Mouse (Mus musculus) intestine, embryonic 14.5 days (tissue): ENCODE measurements around the gene Tns1. TPM values are rescaled to one million over a fixed set of nuclear protein-coding genes. Genes with fewer than 3 reads are reported as not detected.
A peak's percentile ranks its signal among the peaks of the same experiment; 100 is the strongest.

Source experiments
- ATAC-seq: fragments of 200-750 bp; cut with Nextera tagmentation; replicated peaks from 2 replicates; pipeline ENCODE4 v1.8.0; 2017; ENCODE audit warnings: low read depth, moderate number of reproducible peaks, moderate TSS enrichment, moderate library complexity; ENCODE audit not compliant: low FRiP score, low TSS enrichment
- DNase-seq: peaks from one replicate; pipeline ENCODE4 v3.0.0-alpha.2; 2018; ENCODE audit warnings: low spot score
- H3K27ac ChIP-seq: fragments of 300-500 bp; sonication (generic); 2 replicates; pipeline ENCODE4 v1.5.1; 2014; ENCODE audit warnings: low read depth, mild to moderate bottlenecking, control low read depth
- H3K27me3 ChIP-seq: fragments of 300-500 bp; sonication (generic); replicated peaks from 2 replicates; pipeline ENCODE4 v1.6.1; 2014; ENCODE audit warnings: low read length, control low read depth; ENCODE audit not compliant: control insufficient read depth, insufficient read depth
- H3K36me3 ChIP-seq: fragments of 300-500 bp; sonication (generic); 2 replicates; pipeline ENCODE4 v1.6.1; 2014; ENCODE audit warnings: low read length, control low read depth; ENCODE audit not compliant: control insufficient read depth, insufficient read depth
- H3K4me1 ChIP-seq: fragments of 300-500 bp; sonication (generic); replicated peaks from 2 replicates; pipeline ENCODE4 v1.6.1; 2014; ENCODE audit warnings: low read length, control low read depth, mixed read lengths; ENCODE audit not compliant: control insufficient read depth, insufficient read depth
- H3K4me2 ChIP-seq: fragments of 300-500 bp; sonication (generic); 2 replicates; pipeline ENCODE4 v1.6.1; 2014; ENCODE audit warnings: low read length
- H3K4me3 ChIP-seq: fragments of 300-500 bp; sonication (generic); 2 replicates; pipeline ENCODE4 v1.5.1; 2014; ENCODE audit warnings: low read depth, low read length, control low read depth, mixed read lengths
- H3K9ac ChIP-seq: fragments of 300-500 bp; sonication (generic); 2 replicates; pipeline ENCODE4 v1.6.1; 2014; ENCODE audit warnings: mild to moderate bottlenecking, low read length
- H3K9me3 ChIP-seq: fragments of 300-500 bp; sonication (generic); 2 replicates; pipeline ENCODE4 v1.6.1; 2016; ENCODE audit warnings: low read length, control low read depth; ENCODE audit not compliant: control insufficient read depth
- WGBS: fragments of 180-500 bp; shearing (Covaris S2); extraction: QIAGEN DNeasy Blood & Tissue Kit; methylation state at CpG from one replicate; pipeline ENCODE4 v1.1.7; 2014; 5-methylcytosine and 5-hydroxymethylcytosine counted together
- polyA plus RNA-seq: library from polyadenylated mRNA; unstranded; fragments of >200 nt; fragmentation: Nextera tagmentation; extraction: Ambion mirVana; gene quantifications from 2 replicates; pipeline ENCODE4 v1.2.1, GENCODE M21; 2014

Gene Tns1
- polyA plus RNA-seq, 1 experiment from 2014 or later, result 28.7 TPM

GRCm38 (mm10) chr1:73915218-73916070 lies 208.8 kb downstream of the Tns1 start:
- Histone ChIP-seq H3K27me3 (no peaks in the 10 kb centered on the region), H3K36me3 (peaks cover 41% of the 10 kb centered on the region), H3K4me2 (no peak overlapping the region), H3K9me3 (no peaks in the 10 kb centered on the region), H3K4me1 (peaks cover 13% of the 10 kb centered on the region; the same call in 1 of the 2 replicates), H3K27ac (no peak overlapping the region), H3K9ac (no peak overlapping the region), H3K4me3 (no peak overlapping the region)
- no peak for ATAC-seq
- 59% methylated on average over 8 of the region's 8 CpGs for WGBS
- no peak for DNase-seq

- H3K4me2 ChIP-seq, result no peak overlapping the region
- DNase-seq (no peak), ATAC-seq (peak; percentile 49; the same call in 1 of the 2 replicates)
- no peak overlapping the region for H3K9ac ChIP-seq
- H3K27ac ChIP-seq, result no peak overlapping the region
- H3K4me3 ChIP-seq, result no peak overlapping the region
- WGBS, result 22% methylated on average over 9 of the region's 9 CpGs
- H3K36me3 ChIP-seq, result peaks cover 30% of the 10 kb centered on the region
- H3K9me3 ChIP-seq, result no peaks in the 10 kb centered on the region
- no peaks in the 10 kb centered on the region for H3K27me3 ChIP-seq
- H3K4me1 ChIP-seq, result peaks cover 13% of the 10 kb centered on the region; the same call in 1 of the 2 replicates
These were observed 210.2 kb downstream of the Tns1 start for GRCm38 (mm10) chr1:73914076-73914475.

- peaks cover 13% of the 10 kb centered on the region; the same call in 1 of the 2 replicates for H3K4me1 ChIP-seq
- no peak overlapping the region for H3K4me2 ChIP-seq
- DNase-seq, result no peak
- H3K9ac ChIP-seq, result no peak overlapping the region
- no peak overlapping the region for H3K4me3 ChIP-seq
- H3K9me3 ChIP-seq, result no peaks in the 10 kb centered on the region
- 79% methylated on average over 19 of the region's 19 CpGs for WGBS
- peaks cover 23% of the 10 kb centered on the region for H3K36me3 ChIP-seq
- no peak overlapping the region for H3K27ac ChIP-seq
- no peak for ATAC-seq
- no peaks in the 10 kb centered on the region for H3K27me3 ChIP-seq
These were observed 210.9 kb downstream of the Tns1 start for GRCm38 (mm10) chr1:73913071-73914005.

GRCm38 (mm10) chr1:73912466-73912865 lies 211.8 kb downstream of the Tns1 start:
- no peak overlapping the region for H3K9ac ChIP-seq
- H3K4me3 ChIP-seq, result no peak overlapping the region
- no peak overlapping the region for H3K4me2 ChIP-seq
- peaks cover 13% of the 10 kb centered on the region; the same call in 1 of the 2 replicates for H3K4me1 ChIP-seq
- ATAC-seq (no peak), DNase-seq (no peak)
- peaks cover 15% of the 10 kb centered on the region for H3K36me3 ChIP-seq
- 81% methylated on average over 10 of the region's 10 CpGs for WGBS
- H3K9me3 ChIP-seq, result no peaks in the 10 kb centered on the region
- H3K27me3 ChIP-seq, result no peaks in the 10 kb centered on the region
- no peak overlapping the region for H3K27ac ChIP-seq

- Histone ChIP-seq H3K4me3 (no peak overlapping the region), H3K4me2 (no peak overlapping the region), H3K4me1 (peaks cover 13% of the 10 kb centered on the region; the same call in 1 of the 2 replicates), H3K27me3 (no peaks in the 10 kb centered on the region), H3K27ac (no peak overlapping the region), H3K9me3 (no peaks in the 10 kb centered on the region), H3K9ac (no peak overlapping the region), H3K36me3 (peaks cover 10% of the 10 kb centered on the region; the same call in 1 of the 2 replicates)
- no peak for DNase-seq
- no peak for ATAC-seq
- WGBS, result 73% methylated on average over 8 of the region's 8 CpGs
These were observed 212.3 kb downstream of the Tns1 start for GRCm38 (mm10) chr1:73911981-73912380.

GRCm38 (mm10) chr1:73910701-73911100 lies 213.5 kb downstream of the Tns1 start:
- peaks cover 13% of the 10 kb centered on the region; the same call in 1 of the 2 replicates for H3K4me1 ChIP-seq
- no peak for DNase-seq
- 0 out of 2 replicates have a peak, but pooled peaks cover 3% of the 10 kb centered on the region for H3K36me3 ChIP-seq
- H3K9ac ChIP-seq, result no peak overlapping the region
- no peaks in the 10 kb centered on the region for H3K27me3 ChIP-seq
- H3K27ac ChIP-seq, result no peak overlapping the region
- H3K4me3 ChIP-seq, result no peak overlapping the region
- no peak overlapping the region for H3K4me2 ChIP-seq
- no peak for ATAC-seq
- H3K9me3 ChIP-seq, result 0 out of 2 replicates have a peak, but pooled peaks cover 3% of the 10 kb centered on the region
- 94% methylated on average over 8 of the region's 8 CpGs for WGBS

- DNase-seq, result no peak
- Histone ChIP-seq H3K4me3 (no peak overlapping the region), H3K27me3 (no peaks in the 10 kb centered on the region), H3K27ac (no peak overlapping the region), H3K4me1 (peaks cover 13% of the 10 kb centered on the region; the same call in 1 of the 2 replicates), H3K36me3 (0 out of 2 replicates have a peak, but pooled peaks cover 3% of the 10 kb centered on the region), H3K9me3 (0 out of 2 replicates have a peak, but pooled peaks cover 3% of the 10 kb centered on the region), H3K9ac (no peak overlapping the region), H3K4me2 (no peak overlapping the region)
- WGBS, result 81% methylated on average over 8 of the region's 8 CpGs
- no peak for ATAC-seq
These were observed 214.1 kb downstream of the Tns1 start for GRCm38 (mm10) chr1:73910111-73910510.
